Mouse (Mus musculus) ovary, postnatal 10 days (tissue): Measurements from ENCODE around the gene Rel.

Experiments used
- DNase-seq: peaks from one replicate; pipeline ENCODE4 v3.0.0; 2022; ENCODE audit warnings: low spot score

The Rel gene

DNA sequence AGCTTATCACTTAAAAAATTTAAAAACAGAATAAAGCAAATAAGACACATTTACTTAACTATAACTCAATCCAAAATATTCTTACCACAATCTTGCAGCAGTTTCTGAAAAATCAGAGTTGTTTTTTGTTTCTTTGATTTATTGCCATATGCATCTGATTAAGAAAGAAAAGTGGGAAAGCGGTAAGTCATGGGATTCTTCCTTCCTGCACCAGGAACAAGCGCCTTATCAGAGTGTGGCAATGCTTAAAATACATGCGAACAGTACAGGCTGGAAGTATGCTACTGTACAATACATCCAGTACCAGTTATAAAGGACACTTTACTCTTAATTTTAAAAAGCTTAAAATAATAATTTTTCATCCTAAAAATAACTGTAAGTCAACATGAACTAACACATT lies 26.4 kb downstream of the Rel start:
- DNase-seq, result no peak

DNA sequence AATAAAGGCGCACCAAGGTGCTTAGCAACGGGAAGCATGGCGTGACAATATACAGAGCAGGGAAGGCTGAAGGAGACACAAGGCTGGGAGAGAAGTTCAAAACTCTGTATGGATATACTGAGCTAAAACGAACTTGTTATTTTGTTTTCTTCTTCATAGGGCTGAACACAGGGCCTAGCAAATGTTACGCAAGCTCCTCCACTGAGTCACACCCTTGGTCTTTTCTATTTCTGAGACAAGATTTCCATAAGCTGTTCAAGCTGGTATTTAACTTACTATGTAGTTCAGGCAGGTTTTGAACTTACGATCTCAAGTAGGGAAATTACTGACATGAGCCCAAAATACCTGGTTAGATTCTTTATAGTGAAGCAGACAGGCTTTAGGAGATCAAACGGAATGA lies 29.4 kb downstream of the Rel start:
- DNase-seq, result no peak

DNA sequence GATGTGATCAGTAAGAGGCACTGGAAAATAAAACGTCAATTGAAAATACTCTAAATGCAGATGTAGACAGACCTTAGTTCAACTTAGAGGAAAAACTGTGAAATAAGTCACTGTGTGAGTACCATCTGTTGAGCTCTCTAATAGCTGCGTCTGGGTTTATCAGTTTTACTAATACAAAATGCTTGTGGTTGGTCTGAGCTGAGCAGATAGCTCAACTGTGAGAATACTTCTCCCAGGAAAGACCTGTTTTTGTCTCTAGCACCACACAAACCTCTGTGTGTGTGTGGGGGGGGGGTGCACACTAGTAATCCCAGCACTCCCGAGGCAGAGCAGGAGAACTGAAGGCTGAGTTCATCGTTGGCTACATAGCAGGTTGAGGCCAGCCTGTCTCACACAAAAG lies 29.9 kb downstream of the Rel start:
- DNase-seq, result no peak

DNA sequence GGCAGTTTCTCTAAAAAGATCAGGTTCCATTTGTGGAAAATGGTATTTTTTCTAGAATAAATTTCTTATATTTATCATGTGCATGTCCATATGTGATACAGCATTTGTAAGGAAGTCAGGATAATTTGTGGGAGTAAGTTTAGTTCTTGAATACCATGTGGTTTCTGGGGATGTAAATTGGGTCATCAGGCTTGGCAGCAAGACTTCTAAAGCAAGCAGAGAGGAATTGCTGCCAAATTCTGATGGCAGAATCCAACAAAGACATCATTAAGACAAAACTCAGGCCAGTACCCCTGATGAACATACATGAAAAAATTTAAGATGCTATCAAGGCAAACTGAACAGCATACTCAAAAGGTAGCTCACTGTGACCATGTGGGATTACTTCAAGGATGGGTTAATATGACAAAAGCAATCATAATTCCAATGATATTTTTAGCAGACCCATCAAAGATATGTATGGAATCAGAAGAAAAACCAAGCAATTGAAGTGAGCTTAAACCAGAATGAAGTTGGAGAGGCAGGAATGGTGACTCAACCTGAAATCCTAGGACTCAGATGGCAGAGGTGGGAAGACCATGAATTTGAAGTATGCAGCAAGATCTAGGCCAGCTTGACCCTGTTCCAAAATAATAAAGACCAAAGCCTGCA lies 34.8 kb downstream of the Rel start:
- no peak for DNase-seq

DNA sequence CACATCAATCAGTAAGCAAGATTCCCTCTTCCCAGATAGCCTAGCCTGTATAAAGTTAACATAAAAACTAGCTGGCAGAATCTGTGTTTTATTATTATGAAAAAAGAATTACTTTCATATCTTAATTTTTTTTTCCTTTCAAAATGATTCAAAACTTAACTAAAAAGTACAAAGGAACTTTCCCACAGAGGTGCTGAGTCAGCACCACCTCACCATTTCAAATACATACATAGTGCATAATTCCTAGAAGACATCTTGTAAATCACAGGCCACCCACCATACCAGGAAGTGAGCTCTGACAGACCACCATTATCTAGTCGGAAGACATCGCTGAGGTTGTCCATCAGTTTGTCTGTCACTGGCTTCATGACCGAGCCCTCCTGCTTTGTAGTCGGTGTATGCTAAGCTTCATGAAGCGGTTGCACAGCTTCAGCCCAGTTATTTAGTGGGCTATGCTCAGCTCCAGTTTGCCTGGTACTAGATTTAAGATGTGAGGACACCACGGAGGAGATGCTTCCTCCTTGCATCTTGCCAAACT lies 36.0 kb downstream of the Rel start:
- no peak for DNase-seq

DNA sequence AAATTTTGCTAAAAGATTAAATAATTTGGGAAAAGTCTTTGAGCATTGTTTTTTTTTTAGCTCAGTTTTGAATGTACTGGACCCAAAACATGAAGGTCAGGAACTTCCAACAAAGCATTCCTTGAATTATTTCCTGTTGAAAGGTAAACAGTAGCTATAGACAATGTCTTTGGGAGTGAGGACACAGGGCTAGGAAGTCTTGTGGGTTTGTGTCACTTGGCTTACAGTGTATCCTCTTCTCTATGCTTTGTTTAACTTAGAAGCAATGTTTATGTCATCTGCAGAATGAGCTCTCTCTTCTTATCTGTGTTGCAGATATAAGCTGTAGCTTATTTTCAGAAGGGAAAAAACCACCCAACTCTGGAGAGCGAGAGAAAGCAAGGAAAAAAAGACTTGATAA lies 37.9 kb downstream of the Rel start:
- no peak for DNase-seq

DNA sequence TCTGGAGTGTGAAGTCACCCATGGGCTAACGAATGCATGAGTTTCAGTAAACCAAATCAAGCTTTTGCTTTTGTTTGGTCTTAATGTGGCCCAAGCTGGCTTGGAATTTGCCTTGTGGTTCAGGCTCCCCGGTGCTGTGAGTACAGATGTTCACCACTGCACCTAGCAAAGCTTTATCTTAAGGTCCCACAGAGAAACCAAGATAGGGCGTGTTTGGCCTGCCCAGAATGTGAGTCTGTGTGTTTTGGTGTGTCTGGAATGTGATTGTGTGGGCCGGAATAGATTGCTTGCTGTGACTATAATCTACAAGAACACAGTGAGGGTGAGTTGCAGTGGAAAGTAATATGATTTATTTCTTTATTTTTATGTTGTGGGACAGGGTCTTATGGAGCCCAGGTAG lies 40.6 kb downstream of the Rel start:
- no peak for DNase-seq

DNA sequence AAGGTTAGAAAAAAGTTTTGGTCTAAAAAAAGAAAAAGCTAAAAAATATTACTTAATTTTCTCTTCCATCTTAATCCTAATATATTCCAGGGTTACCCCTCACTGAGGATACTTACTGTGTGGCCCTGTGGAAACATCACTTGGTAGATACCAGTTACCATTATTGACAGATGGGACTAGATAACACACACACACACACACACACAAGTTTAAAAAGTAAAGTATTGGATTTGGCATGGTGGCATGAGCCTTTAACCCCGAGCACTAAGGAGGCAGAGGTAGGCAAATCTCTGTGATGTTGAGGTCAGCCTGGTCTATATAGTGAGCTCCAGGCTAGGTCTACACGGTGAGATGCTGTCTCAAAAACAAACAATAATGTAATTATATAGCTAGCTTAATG lies 42.6 kb downstream of the Rel start:
- DNase-seq, result no peak

DNA sequence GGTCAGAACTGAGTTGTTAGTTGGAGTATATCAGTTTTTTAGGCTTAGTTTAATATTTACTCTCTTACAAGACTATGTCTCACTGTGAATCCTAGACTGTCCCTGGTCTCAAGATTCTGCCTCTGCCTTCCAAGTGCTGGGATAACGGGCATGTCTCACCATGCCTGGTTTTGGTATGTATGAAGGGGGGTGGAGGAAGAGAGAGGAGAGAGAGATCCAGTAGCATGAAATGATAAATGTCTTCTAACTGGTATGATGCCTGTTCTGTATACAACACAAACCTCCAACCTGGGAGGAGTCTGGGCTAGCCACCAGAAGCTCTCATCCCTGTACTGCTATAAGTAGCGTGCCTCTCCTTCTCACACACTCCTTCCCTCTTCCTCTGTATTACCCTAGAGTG lies 44.3 kb downstream of the Rel start:
- DNase-seq, result no peak

DNA sequence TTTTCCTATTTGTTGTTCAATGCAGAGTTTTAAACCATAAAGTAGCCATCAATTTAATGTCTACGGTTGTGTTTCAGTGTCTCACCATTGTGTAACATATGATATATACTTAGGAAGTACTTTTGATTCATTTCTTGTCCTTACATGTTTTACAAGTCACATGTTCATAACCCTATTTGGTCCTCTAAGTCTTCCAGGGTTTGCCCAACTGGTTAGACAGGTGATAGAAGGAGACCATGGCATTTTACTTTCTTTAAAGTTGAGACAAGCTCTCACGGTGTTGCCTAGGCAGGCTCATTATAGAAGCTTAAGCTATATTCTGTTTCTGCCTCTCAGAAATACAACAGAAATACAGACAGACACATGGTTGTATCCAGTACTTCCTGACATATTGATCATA lies 44.9 kb downstream of the Rel start:
- DNase-seq, result no peak

DNA sequence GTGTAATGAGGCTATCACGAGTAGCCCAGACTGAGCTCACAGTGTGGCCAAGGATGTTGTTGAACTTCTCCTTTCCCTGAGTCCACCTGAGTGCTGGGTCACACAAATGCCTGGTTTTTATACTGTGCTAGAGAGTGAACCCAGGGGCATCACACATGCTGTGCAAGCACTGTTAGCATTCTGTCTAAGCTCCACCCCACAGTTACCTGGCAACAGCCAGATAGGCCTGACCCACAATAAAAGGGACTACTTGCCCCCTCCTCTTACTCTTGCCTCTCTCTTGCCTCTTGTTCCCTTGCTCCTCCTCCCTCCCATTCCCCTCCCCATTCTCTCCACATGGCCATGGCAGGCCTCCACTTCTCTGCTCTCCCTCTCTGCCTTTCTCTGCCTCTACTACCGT lies 48.4 kb downstream of the Rel start:
- DNase-seq, result no peak

DNA sequence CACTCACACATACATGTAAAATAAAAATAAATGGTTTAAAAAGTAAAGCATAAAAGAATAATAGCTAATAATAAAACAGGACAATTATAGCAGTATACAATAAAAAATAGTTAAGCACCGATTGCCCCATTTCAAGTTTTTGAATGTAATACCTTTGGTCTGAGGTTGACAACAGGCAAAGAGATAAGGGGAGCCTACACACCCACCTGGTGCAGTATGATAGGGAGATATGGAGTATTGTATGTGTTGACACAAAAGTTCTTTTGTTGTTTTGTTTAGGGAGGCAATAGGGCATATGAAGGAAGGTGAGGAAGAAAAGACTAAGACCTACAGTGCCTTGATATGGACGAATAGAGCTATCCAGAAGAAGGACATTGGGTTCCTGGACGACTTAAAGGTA lies 50.9 kb downstream of the Rel start:
- DNase-seq, result no peak

DNA sequence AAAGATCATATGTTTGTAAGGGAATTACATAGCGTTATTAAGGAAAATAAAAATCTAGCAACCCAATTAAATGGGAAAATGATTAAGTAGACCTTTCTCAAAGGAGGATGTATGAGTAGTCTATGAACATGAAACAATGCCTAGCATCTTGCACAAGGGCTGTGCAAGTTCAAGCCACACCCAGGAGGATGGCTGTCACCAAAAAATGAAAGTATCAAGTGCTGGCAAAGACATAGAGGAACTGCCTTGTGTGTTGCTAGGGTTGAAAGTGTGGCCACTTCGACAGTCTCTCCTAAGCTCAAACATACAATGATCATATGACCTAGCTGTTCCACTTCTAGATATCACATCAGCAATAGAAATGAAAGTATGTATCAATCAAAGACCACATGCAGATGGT lies 51.9 kb downstream of the Rel start:
- DNase-seq, result no peak

DNA sequence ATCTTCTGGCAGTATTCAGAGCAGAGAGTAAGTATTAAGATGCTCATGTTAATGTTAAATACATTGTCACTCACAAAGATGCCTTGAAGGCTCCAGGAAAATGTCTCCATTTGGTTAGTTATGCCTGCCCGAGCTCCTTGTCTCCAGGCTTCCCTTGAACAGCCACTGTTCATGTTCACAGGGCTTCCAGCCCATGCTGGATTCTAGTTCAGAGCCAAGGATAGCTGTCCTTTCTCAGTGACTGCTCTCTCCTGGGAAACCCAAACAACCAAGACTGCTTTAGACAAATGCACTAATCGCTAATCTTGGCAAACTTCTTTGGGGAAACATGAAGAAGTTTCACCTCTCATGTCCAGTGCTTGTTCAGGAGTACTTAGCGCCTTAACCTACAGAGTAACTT lies 58.5 kb downstream of the Rel start:
- no peak for DNase-seq

DNA sequence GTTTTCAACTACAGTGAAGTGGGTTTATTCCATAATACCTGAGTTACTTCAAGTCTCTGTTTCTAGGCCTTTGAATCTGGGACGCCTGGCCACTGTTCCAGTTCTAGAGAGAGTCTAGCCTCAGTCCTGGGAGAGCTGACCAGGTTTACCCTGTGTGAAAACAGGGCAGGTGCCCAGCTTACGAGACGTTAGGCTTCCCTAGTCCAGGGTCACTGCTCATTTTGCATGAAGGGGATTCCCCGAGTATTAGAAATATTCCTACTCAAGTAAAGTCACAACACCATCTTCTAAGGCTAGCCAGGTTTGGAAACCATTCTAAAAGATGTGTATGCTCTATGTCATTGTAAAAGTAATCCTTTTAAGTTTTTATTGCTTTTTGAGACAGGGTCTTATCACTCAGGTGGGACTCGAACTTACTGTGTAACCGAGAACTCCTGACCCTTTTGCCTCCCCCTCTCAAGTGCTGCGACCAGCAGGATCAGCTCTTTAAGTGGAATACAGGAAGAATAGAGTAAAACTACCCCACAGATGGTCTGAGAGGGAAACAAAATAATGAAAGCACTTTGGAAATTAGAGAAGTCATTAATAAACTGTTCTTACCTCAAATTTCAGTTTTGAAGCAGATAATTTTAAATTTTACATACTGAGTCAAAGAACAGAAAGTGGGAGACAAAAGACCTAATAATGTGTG lies 66.0 kb downstream of the Rel start:
- DNase-seq, result no peak

DNA sequence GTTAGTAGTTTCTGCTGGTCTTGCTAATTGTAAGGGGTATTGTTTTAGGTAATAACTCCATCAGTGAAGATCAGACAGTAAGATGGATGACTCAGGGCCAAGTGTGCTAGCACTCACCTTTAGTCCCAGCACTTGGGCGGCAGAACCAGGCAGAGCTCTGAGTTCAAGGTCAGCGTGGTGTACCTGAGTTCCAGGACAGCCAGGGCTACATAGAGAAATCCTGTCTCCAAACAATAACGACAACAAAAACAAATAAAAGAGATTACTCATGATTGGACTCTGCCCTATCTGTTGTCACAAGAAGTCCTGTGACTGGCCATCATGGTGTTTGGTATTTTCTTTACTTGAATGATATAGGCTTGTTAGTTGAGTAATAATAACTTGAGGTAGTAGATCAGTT lies 68.9 kb downstream of the Rel start:
- no peak for DNase-seq

DNA sequence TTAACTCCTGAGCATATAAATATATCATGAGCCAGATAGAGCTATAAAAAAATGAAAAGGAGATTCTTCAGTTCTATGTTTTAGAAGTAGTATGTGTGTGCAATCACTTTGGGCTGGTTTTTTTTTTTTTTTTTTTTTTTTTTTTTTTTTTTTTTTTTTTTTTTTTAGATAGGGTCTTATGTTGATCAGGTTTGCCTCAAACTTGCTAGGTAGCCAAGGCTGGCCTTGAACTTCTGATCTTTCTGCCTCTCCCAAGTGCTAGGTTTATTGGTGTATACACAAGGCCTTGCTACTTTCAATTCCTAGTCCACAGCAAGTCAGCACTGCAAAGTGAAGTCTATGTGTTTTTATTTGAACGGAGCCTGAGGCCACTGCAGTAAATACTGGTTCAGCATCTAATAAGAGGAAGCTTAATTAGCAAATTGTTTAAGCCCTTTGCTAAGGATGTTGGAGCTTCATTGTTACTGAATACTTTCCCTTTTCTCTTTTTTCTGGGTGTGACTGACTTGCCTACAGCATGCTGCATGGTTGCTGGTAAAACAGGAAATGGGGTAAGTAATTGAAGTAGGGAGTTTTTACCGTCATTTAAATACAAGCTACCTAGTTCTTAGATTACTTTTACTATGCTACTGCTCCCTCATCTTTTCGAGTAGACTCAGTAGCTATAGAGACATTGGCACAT lies 71.2 kb downstream of the Rel start:
- no peak for DNase-seq

DNA sequence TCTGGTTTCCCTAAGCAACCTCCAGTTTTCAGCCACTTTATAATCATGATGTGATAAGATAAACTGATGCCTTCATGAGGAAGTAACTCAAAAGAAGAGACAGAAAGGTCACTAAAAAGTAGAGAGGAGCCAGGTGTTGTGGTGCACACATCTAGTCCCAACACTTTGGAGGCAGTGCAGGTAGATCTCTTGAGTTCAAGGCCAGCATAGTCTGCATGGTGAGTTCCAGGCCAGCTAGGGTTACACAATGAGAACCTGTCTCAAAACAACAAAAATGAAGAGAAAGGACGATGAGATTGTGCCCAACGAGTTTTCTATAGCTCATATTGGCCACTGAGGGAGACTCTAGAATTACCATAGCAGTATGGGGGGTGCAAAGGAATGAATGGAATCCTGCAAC lies 72.2 kb downstream of the Rel start:
- DNase-seq, result no peak

DNA sequence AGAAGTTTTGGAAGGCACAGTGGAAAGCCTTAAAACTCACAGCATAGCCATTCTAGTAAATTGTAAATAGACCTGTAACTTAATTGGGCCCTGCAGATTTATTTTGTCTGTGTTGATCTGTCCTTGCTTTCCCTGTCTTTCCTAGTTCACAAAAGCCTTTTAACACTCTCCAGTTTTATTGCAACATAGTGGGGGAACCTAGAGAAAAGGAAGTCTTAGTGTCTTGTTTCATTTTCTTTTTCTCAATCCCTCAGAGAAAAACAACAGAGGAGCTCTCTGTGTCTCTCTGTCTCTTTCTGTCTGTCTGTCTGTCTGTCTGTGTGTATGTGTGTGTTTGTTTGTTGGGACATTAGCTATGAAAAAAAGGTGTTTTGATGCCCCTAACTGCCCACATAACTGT lies 74.9 kb downstream of the Rel start:
- DNase-seq, result no peak

DNA sequence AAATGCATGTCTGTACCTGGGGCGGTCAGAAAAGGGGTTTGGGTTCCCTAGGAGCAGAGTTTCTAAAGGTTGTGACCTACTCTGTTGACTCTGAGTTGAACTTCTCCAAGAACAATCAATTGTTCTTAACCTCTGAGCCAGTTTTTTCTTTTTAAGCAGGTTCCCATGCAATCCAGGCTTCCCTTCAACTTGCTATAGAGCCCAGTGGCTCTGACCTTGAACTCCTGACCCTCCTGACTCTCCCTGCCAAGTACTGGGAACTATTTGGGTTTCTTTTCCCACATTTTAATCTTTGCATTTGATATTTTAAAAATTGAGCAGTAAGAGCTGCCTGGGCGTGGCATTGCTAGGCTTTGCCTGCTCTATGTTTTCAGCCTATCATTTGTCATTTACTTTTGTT lies 77.5 kb downstream of the Rel start:
- DNase-seq, result no peak

DNA sequence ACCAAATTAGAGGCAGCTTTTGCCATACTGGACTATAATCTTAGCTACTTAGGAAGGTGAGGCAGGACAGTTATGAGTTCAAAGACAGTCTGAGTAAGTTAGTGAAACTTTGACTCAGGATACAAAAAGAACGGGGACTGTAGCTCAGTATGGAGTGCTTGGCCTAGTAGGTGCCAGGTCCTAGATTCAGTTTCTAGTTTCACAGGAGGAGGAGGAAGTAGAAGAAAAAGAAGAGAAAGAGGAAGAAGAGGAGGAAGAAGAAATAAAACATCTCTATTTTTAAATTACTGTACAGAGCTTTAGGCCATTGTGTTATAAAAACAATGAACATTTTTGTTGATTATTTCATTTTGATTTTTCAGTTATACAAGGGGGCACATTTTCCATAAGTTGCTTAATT lies 82.7 kb downstream of the Rel start:
- no peak for DNase-seq
